Mouse (Mus musculus): ENCODE measurements at regions not wholly inside any gene's neighbourhood (a gene's known extent, or its start where the extent isn't known, plus 50 kb on each side); places are given as distances from the start of the nearest gene placed in this dataset.
A peak's percentile ranks its signal among the peaks of the same experiment; 100 is the strongest.
"Not testable (repeated sequence)": the region's sequence is repeated elsewhere in the genome, so short reads cannot be mapped to it uniquely, and the experiment has no call there.

DNA sequence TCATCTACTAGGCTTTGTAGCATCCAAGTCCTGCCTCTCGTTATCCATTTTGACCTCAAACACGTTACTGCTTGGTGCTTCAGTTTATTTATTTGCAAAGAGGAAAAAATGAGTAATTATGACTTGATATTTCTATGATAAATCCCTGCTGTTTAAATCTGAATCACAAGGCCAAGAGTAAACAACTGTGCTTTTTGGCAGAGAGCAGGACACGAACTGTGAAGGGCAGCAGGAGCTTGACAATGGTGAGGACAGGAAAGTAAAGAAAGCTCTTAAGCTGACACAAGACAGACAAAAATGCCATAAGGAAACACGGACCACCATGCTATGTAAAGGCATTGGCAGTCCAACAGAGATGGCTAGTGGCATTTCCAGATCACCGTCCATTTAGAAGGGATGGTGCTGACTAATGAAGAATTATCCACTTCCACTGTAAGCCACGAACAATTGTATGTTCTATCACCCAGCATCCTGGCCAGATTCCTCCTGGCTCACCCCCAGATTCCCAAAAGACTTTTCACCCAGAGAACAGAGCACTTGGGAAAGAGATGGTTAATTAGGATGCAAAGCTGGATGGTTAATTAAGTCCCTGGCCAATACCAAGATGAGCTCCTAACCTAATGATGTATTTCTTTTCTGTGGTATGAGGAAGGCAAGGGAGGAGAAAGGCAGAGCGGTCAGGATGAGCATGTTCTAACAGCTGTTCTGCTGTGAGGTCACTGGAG, 476.1 kb upstream of the Cdh5 start:
- no peak for ATAC-seq (ENCODE audit: insufficient number of reproducible peaks, insufficient read depth, low FRiP score, low read depth)
- Histone ChIP-seq H3K4me1 (ENCODE audit: control insufficient read depth, insufficient read depth, low read length) (no peaks in the 10 kb centered on the region), H3K9me3 (ENCODE audit: control insufficient read depth, low read depth, low read length) (no peaks in the 10 kb centered on the region), H3K27ac (ENCODE audit: low read length) (no peak overlapping the region), H3K36me3 (ENCODE audit: control insufficient read depth, insufficient read depth, low read length) (no peaks in the 10 kb centered on the region), H3K27me3 (ENCODE audit: control insufficient read depth, insufficient read depth, low read length) (no peaks in the 10 kb centered on the region), H3K4me3 (ENCODE audit: low read depth, low read length) (no peak overlapping the region), H3K9ac (replicated peaks; ENCODE audit: low read depth, low read length) (no peak overlapping the region), H3K4me2 (replicated peaks; ENCODE audit: low read depth, low read length) (no peak overlapping the region)
- WGBS, result 59% methylated on average over 7 of the region's 7 CpGs

GRCm38 (mm10) chr8:103626446-103626845, 475.0 kb upstream of the Cdh5 start:
- no peak overlapping the region for H3K27ac ChIP-seq (ENCODE audit: low read length)
- 32% methylated on average over 4 of the region's 4 CpGs for WGBS
- H3K27me3 ChIP-seq (ENCODE audit: control insufficient read depth, insufficient read depth, low read length), result no peaks in the 10 kb centered on the region
- no peak overlapping the region for H3K9ac ChIP-seq (replicated peaks; ENCODE audit: low read depth, low read length)
- no peak overlapping the region for H3K4me3 ChIP-seq (ENCODE audit: low read depth, low read length)
- H3K4me1 ChIP-seq (ENCODE audit: control insufficient read depth, insufficient read depth, low read length), result no peaks in the 10 kb centered on the region
- no peaks in the 10 kb centered on the region for H3K36me3 ChIP-seq (ENCODE audit: control insufficient read depth, insufficient read depth, low read length)
- 0 out of 2 replicates have a peak, but pooled peaks have one; percentile 49 for ATAC-seq (ENCODE audit: insufficient number of reproducible peaks, insufficient read depth, low FRiP score, low read depth)
- H3K9me3 ChIP-seq (ENCODE audit: control insufficient read depth, low read depth, low read length), result no peaks in the 10 kb centered on the region
- no peak overlapping the region for H3K4me2 ChIP-seq (replicated peaks; ENCODE audit: low read depth, low read length)

GRCm38 (mm10) chr8:103632543-103632942, 468.9 kb upstream of the Cdh5 start:
- no peaks in the 10 kb centered on the region for H3K4me1 ChIP-seq (ENCODE audit: control insufficient read depth, insufficient read depth, low read length)
- H3K27me3 ChIP-seq (ENCODE audit: control insufficient read depth, insufficient read depth, low read length), result no peaks in the 10 kb centered on the region
- 89% methylated on average over 6 of the region's 6 CpGs for WGBS
- no peak overlapping the region for H3K27ac ChIP-seq (ENCODE audit: low read length)
- no peak for ATAC-seq (ENCODE audit: insufficient number of reproducible peaks, insufficient read depth, low FRiP score, low read depth)
- H3K9ac ChIP-seq (replicated peaks; ENCODE audit: low read depth, low read length), result no peak overlapping the region
- H3K4me3 ChIP-seq (ENCODE audit: low read depth, low read length), result no peak overlapping the region
- no peaks in the 10 kb centered on the region for H3K36me3 ChIP-seq (ENCODE audit: control insufficient read depth, insufficient read depth, low read length)
- no peak overlapping the region for H3K4me2 ChIP-seq (replicated peaks; ENCODE audit: low read depth, low read length)
- H3K9me3 ChIP-seq (ENCODE audit: control insufficient read depth, low read depth, low read length), result no peaks in the 10 kb centered on the region

GRCm38 (mm10) chr8:103634951-103635350, 466.5 kb upstream of the Cdh5 start:
- 86% methylated on average over 14 of the region's 14 CpGs for WGBS
- Histone ChIP-seq H3K4me3 (ENCODE audit: low read depth, low read length) (no peak overlapping the region), H3K9me3 (ENCODE audit: control insufficient read depth, low read depth, low read length) (no peaks in the 10 kb centered on the region), H3K4me1 (ENCODE audit: control insufficient read depth, insufficient read depth, low read length) (no peaks in the 10 kb centered on the region), H3K4me2 (replicated peaks; ENCODE audit: low read depth, low read length) (no peak overlapping the region), H3K27ac (ENCODE audit: low read length) (no peak overlapping the region), H3K36me3 (ENCODE audit: control insufficient read depth, insufficient read depth, low read length) (no peaks in the 10 kb centered on the region), H3K27me3 (ENCODE audit: control insufficient read depth, insufficient read depth, low read length) (no peaks in the 10 kb centered on the region), H3K9ac (replicated peaks; ENCODE audit: low read depth, low read length) (no peak overlapping the region)
- ATAC-seq (ENCODE audit: insufficient number of reproducible peaks, insufficient read depth, low FRiP score, low read depth), result no peak

DNA sequence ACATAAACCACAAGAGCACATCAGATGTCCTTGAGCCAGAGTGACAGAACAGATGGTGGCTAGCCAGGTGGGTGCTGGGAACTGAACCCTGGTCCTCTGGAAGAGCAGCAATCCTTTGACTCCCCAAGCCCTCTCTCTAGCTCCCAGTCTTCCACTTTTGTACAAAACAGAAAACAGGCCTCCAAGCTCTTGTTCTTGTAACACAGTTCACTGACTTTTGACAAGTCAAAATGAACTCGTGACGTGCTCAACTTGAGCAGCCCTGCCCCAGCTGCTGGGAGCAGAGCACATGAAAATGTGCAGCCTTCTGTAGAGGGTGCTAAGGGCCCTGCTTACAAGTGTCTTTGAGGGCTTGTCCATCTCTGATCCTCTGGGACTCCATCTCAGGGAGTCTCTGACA, 457.8 kb upstream of the Cdh5 start:
- Histone ChIP-seq H3K36me3 (ENCODE audit: control insufficient read depth, insufficient read depth, low read length) (no peaks in the 10 kb centered on the region), H3K4me1 (ENCODE audit: control insufficient read depth, insufficient read depth, low read length) (no peaks in the 10 kb centered on the region), H3K27ac (ENCODE audit: low read length) (no peak overlapping the region), H3K4me2 (replicated peaks; ENCODE audit: low read depth, low read length) (no peak overlapping the region), H3K27me3 (ENCODE audit: control insufficient read depth, insufficient read depth, low read length) (no peaks in the 10 kb centered on the region), H3K4me3 (ENCODE audit: low read depth, low read length) (no peak overlapping the region), H3K9ac (replicated peaks; ENCODE audit: low read depth, low read length) (no peak overlapping the region), H3K9me3 (ENCODE audit: control insufficient read depth, low read depth, low read length) (no peaks in the 10 kb centered on the region)
- no peak for ATAC-seq (ENCODE audit: insufficient number of reproducible peaks, insufficient read depth, low FRiP score, low read depth)
- whole genome bisulfite sequencing, result 98% methylated on average over 2 of the region's 2 CpGs

- Histone ChIP-seq H3K27ac (ENCODE audit: low read length) (no peak overlapping the region), H3K27me3 (ENCODE audit: control insufficient read depth, insufficient read depth, low read length) (no peaks in the 10 kb centered on the region), H3K4me3 (ENCODE audit: low read depth, low read length) (no peak overlapping the region), H3K4me2 (replicated peaks; ENCODE audit: low read depth, low read length) (no peak overlapping the region), H3K9me3 (ENCODE audit: control insufficient read depth, low read depth, low read length) (no peaks in the 10 kb centered on the region), H3K9ac (replicated peaks; ENCODE audit: low read depth, low read length) (no peak overlapping the region), H3K36me3 (ENCODE audit: control insufficient read depth, insufficient read depth, low read length) (no peaks in the 10 kb centered on the region), H3K4me1 (ENCODE audit: control insufficient read depth, insufficient read depth, low read length) (no peaks in the 10 kb centered on the region)
- WGBS, result 74% methylated on average over 6 of the region's 6 CpGs
- no peak for ATAC-seq (ENCODE audit: insufficient number of reproducible peaks, insufficient read depth, low FRiP score, low read depth)
Observed at GRCm38 (mm10) chr8:103644106-103644505, 457.3 kb upstream of the Cdh5 start.

DNA sequence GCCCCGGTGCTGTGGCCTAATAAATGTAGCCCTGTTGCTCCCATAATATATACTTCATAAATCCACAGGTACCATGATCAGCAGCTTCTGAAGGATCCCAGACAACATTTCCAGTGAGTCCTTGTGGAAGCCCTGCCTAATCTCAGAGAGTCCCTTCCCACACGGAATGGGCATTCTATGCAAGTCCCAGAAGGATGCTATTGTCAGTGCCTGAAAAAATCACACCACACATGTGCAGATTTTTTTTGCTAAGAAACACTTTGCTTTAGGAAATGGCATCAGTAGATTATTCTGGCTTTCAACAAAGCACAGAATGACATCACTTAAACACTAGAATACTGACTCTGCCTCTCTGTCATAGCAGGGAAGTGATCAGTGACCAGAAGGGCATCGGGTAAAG, 456.6 kb upstream of the Cdh5 start:
- no peak for ATAC-seq (ENCODE audit: insufficient number of reproducible peaks, insufficient read depth, low FRiP score, low read depth)
- WGBS, result 85% methylated on average over 3 of the region's 3 CpGs
- Histone ChIP-seq H3K9ac (replicated peaks; ENCODE audit: low read depth, low read length) (no peak overlapping the region), H3K4me3 (ENCODE audit: low read depth, low read length) (no peak overlapping the region), H3K4me1 (ENCODE audit: control insufficient read depth, insufficient read depth, low read length) (no peaks in the 10 kb centered on the region), H3K36me3 (ENCODE audit: control insufficient read depth, insufficient read depth, low read length) (no peaks in the 10 kb centered on the region), H3K9me3 (ENCODE audit: control insufficient read depth, low read depth, low read length) (no peaks in the 10 kb centered on the region), H3K4me2 (replicated peaks; ENCODE audit: low read depth, low read length) (no peak overlapping the region), H3K27ac (ENCODE audit: low read length) (no peak overlapping the region), H3K27me3 (ENCODE audit: control insufficient read depth, insufficient read depth, low read length) (no peaks in the 10 kb centered on the region)

DNA sequence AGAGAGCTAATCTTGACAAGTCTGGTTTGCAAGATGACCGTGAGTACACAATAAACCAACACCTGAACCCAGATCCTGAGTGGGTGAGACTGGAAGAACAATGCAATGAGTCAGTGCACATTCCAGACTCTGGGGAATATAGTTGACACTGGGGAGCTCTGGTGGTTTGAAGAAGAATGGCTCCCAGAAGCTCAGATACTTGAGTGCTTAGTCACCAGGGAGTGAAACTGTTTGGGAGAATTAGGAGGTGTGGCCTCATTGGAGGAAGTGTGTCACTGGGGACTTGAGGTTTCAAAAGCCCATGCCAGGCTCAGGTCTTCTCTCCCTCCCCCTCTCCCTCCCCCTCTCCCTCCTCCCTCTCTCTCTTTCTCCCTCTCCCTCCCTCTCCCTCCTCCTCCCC, 436.6 kb upstream of the Cdh5 start:
- H3K27ac ChIP-seq (ENCODE audit: low read length), result no peak overlapping the region
- H3K4me1 ChIP-seq (ENCODE audit: control insufficient read depth, insufficient read depth, low read length), result no peaks in the 10 kb centered on the region
- H3K36me3 ChIP-seq (ENCODE audit: control insufficient read depth, insufficient read depth, low read length), result no peaks in the 10 kb centered on the region
- no peaks in the 10 kb centered on the region for H3K27me3 ChIP-seq (ENCODE audit: control insufficient read depth, insufficient read depth, low read length)
- no peak overlapping the region for H3K4me3 ChIP-seq (ENCODE audit: low read depth, low read length)
- no peaks in the 10 kb centered on the region for H3K9me3 ChIP-seq (ENCODE audit: control insufficient read depth, low read depth, low read length)
- no peak overlapping the region for H3K9ac ChIP-seq (replicated peaks; ENCODE audit: low read depth, low read length)
- H3K4me2 ChIP-seq (replicated peaks; ENCODE audit: low read depth, low read length), result no peak overlapping the region
- no peak for ATAC-seq (ENCODE audit: insufficient number of reproducible peaks, insufficient read depth, low FRiP score, low read depth)
- WGBS, result 96% methylated on average over 1 of the region's 1 CpGs

DNA sequence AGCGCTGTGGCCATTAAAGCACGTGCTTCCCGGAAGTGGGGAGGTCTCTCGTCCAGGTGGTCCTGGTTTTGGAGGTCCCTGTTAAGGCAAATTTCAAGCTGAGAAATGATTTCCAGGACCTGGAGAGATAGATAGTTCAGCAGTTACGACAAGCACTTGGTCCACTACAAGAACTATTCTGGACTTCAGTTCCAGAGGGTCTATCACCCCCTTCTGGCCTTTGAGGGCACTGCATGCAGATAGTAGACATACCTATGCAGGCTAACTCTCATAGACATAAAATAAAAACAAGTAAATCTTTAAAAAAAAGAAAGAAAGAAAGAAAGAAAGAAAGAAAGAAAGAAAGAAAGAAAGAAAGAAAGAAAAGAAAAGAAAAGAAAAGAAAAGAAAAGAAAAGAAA, 415.2 kb upstream of the Cdh5 start:
- not testable (repeated sequence) for H3K4me2 ChIP-seq (replicated peaks; ENCODE audit: low read depth, low read length); H3K9ac ChIP-seq (replicated peaks; ENCODE audit: low read depth, low read length); ATAC-seq (ENCODE audit: insufficient number of reproducible peaks, insufficient read depth, low FRiP score, low read depth); H3K4me1 ChIP-seq (ENCODE audit: control insufficient read depth, insufficient read depth, low read length); H3K27ac ChIP-seq (ENCODE audit: low read length); H3K27me3 ChIP-seq (ENCODE audit: control insufficient read depth, insufficient read depth, low read length); H3K36me3 ChIP-seq (ENCODE audit: control insufficient read depth, insufficient read depth, low read length); H3K9me3 ChIP-seq (ENCODE audit: control insufficient read depth, low read depth, low read length); H3K4me3 ChIP-seq (ENCODE audit: low read depth, low read length)
- WGBS, result 85% methylated on average over 5 of the region's 5 CpGs
